7 mouse cellular contexts compared by ENCODE assay signal in the genomic region with DNA sequence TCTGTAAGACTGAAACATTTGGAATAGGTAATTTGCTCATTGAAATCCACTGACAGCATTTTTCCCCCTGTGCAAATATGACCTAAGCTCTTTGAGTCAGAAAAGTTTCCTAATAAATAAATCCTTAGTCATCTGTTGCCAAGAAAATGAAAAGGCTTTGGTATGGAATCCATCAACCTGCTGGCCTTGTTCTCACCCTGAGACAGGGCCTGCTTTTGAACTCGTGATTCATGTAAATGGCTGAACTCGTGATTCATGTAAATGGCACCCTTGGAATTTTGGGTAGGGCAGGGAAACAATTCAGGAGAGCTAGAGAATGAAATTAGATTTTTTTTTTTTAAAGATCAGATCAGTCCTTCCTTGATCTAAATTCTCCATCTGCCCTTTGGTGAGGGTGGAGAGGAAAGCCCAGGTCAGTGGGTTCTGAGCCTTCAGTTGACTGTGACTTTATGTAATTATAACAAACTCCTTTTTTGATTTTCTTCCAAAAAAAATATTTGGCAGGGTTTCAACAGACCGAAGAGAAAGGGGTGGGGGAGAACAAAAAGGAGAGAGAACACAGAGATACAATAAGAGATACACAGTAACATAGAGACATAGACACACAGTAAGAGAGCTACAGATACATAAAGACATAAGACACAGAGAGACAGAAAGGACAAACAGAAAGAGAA.
A peak's percentile ranks its signal among the peaks of the same experiment; 100 is the strongest.
DNase-seq lines count a peak whose midpoint lies in the region; ATAC-seq and TF ChIP-seq lines count a peak whose summit lies in the region.

No protein-coding gene starts in this region.

- TF ChIP-seq EP300 in liver, postnatal 0 days (IDR thresholded peaks at IDR 0.05; ENCODE audit: low read depth): no peak

- TF ChIP-seq POLR2A in cerebellum, adult 2 months (IDR thresholded peaks at IDR 0.05; ENCODE audit: borderline replicate concordance, insufficient read depth, low read length): no peak

- H3K9ac ChIP-seq in kidney, embryonic 15.5 days: no peak overlapping the region
- no peak overlapping the region for H3K9ac ChIP-seq in liver, postnatal 0 days (replicated peaks)

- H3K27me3 ChIP-seq in kidney, embryonic 15.5 days: no peaks in the 10 kb centered on the region
- H3K27me3 ChIP-seq in liver, postnatal 0 days (ENCODE audit: insufficient read depth, low read length): no peaks in the 10 kb centered on the region
- H3K27me3 ChIP-seq in cerebellum, adult 2 months (ENCODE audit: control insufficient read depth, insufficient read depth, low read length): no peaks in the 10 kb centered on the region

- TF ChIP-seq CTCF in liver, postnatal 0 days (IDR thresholded peaks at IDR 0.05; ENCODE audit: low read depth): no peak
- TF ChIP-seq CTCF in cerebellum, adult 2 months (IDR thresholded peaks at IDR 0.05; ENCODE audit: borderline replicate concordance, insufficient read depth, low read depth, low read length): no peak

- H3K4me1 ChIP-seq in kidney, embryonic 15.5 days: peaks cover 46% of the 10 kb centered on the region
- peaks cover 34% of the 10 kb centered on the region for H3K4me1 ChIP-seq in liver, postnatal 0 days (ENCODE audit: insufficient read depth)
- peaks cover 3% of the 10 kb centered on the region; the same call in 1 of the 2 replicates for H3K4me1 ChIP-seq in cerebellum, adult 2 months (ENCODE audit: control insufficient read depth, insufficient read depth, low read length)

- 44% methylated on average over 3 of the region's 3 CpGs for WGBS in kidney, embryonic 15.5 days
- WGBS in liver, postnatal 0 days (ENCODE audit: insufficient replicate concordance): 64% methylated on average over 3 of the region's 3 CpGs
- WGBS in cerebellum, adult 2 months: 56% methylated on average over 3 of the region's 3 CpGs

- no peaks in the 10 kb centered on the region for H3K9me3 ChIP-seq in kidney, embryonic 15.5 days (replicated peaks)
- no peaks in the 10 kb centered on the region for H3K9me3 ChIP-seq in liver, postnatal 0 days (ENCODE audit: low read length)

- H3K27ac ChIP-seq in kidney, embryonic 15.5 days: peak overlapping the region; percentile 67
- H3K27ac ChIP-seq in liver, postnatal 0 days (ENCODE audit: low read depth): peak overlapping the region; percentile 77
- H3K27ac ChIP-seq in cerebellum, adult 2 months (ENCODE audit: insufficient read depth, low read length): no peak overlapping the region

- H3K36me3 ChIP-seq in kidney, embryonic 15.5 days: no peaks in the 10 kb centered on the region
- no peaks in the 10 kb centered on the region for H3K36me3 ChIP-seq in liver, postnatal 0 days (replicated peaks; ENCODE audit: insufficient read depth, low read length)

- H3K4me3 ChIP-seq in kidney, embryonic 15.5 days (replicated peaks): peak overlapping the region; percentile 82; the same call in 1 of the 2 replicates
- H3K4me3 ChIP-seq in liver, postnatal 0 days (ENCODE audit: low read depth, low read length): peak overlapping the region; percentile 87
- no peak overlapping the region for H3K4me3 ChIP-seq in cerebellum, adult 2 months (replicated peaks; ENCODE audit: insufficient read depth, low read depth, low read length)

- no peak for ATAC-seq in kidney, embryonic 15.5 days (replicated peaks; ENCODE audit: low FRiP score)
- no peak for ATAC-seq in liver, postnatal 0 days

- peak overlapping the region; percentile 80; the same call in 1 of the 2 replicates for H3K4me2 ChIP-seq in kidney, embryonic 15.5 days
- H3K4me2 ChIP-seq in liver, postnatal 0 days (ENCODE audit: low read depth, low read length): peak overlapping the region; percentile 97

- DNase-seq in kidney, adult 8-10 months: no peak
- peak; percentile 85 for DNase-seq in NIH3T3 (ENCODE audit: low read depth)
- peak; percentile 45 for DNase-seq in fat pad, adult 2 months (ENCODE audit: extremely low read depth, low read depth, low spot score)
- DNase-seq in liver, postnatal 0 days: no peak
- no peak for DNase-seq in embryo, embryonic 10 days (ENCODE audit: low spot score)
- no peak for DNase-seq in cerebellum, adult 2 months

Comparison
In these comparisons a context has a peak if more than half of its experiments do, and no peak if none do; other contexts are left out.
1. DNase-seq: peak in NIH3T3 (single experiment) and fat pad, adult 2 months (single experiment); none in kidney, adult 8-10 months (0 of 2), liver, postnatal 0 days (single experiment), embryo, embryonic 10 days (single experiment) and cerebellum, adult 2 months (0 of 2).